Mouse (Mus musculus) lung, adult 2 months (tissue): ENCODE measurements around the gene Hipk2.

Experiments
- CTCF ChIP-seq: fragments of 200-500 bp; IDR thresholded peaks from 2 replicates; pipeline ENCODE4 v1.5.1; 2011; ENCODE audit warnings: mild to moderate bottlenecking, low read length, control low read depth; ENCODE audit not compliant: insufficient read depth
- POLR2A ChIP-seq: fragments of 200-500 bp; IDR thresholded peaks from 2 replicates; pipeline ENCODE4 v1.6.1; 2011; ENCODE audit warnings: low read depth, mild to moderate bottlenecking, control low read depth, low read length, borderline replicate concordance; ENCODE audit errors: extremely low read depth

DNA sequence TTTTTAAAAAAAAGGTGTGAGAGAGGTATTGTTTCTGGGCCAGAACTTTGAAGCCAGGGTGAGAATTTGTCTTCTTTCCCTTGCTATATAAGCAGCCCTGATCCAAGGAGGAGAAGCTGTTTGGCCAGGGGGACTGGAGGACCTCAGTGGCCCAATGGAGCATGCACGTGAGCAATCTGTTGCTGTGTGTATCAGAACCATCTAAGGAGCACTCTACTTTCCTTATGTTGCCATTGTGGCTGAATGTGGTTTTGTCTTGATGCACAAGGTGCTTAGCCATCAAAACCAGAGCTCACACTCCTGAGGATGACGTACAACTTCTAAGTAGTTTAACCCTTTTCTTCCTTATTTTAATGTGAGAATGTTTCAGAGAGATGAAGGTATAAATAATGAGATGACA is 41.2 kb downstream of the Hipk2 start:
- TF ChIP-seq POLR2A, result no peak
- no peak for TF ChIP-seq CTCF
